Mouse (Mus musculus) stomach, postnatal 0 days (tissue): ENCODE measurements around the gene Smok3a. TPM values are rescaled to one million over a fixed set of nuclear protein-coding genes. Genes with fewer than 3 reads are reported as not detected.

Experiments
- ATAC-seq: fragments of 200-750 bp; cut with Nextera tagmentation; 2 replicates; pipeline ENCODE4 v1.8.0; 2017; ENCODE audit not compliant: low FRiP score, low TSS enrichment
- DNase-seq: peaks from one replicate; pipeline ENCODE4 v3.0.0-alpha.2; 2016; ENCODE audit warnings: low spot score
- H3K27ac ChIP-seq: fragments of 300-500 bp; sonication (generic); replicated peaks from 2 replicates; pipeline ENCODE4 v1.5.1; 2014; ENCODE audit warnings: mild to moderate bottlenecking, control low read depth
- H3K27me3 ChIP-seq: fragments of 300-500 bp; sonication (generic); 2 replicates; pipeline ENCODE4 v1.6.1; 2014; ENCODE audit warnings: low read length; ENCODE audit not compliant: control insufficient read depth, insufficient read depth
- H3K36me3 ChIP-seq: fragments of 300-500 bp; sonication (generic); 2 replicates; pipeline ENCODE4 v1.6.1; 2014; ENCODE audit warnings: low read length, mixed read lengths; ENCODE audit not compliant: control insufficient read depth, insufficient read depth
- H3K4me1 ChIP-seq: fragments of 300-500 bp; sonication (generic); replicated peaks from 2 replicates; pipeline ENCODE4 v1.6.1; 2014; ENCODE audit warnings: antibody characterized with exemption; ENCODE audit not compliant: control insufficient read depth, insufficient read depth
- H3K4me2 ChIP-seq: fragments of 300-500 bp; sonication (generic); replicated peaks from 2 replicates; pipeline ENCODE4 v1.6.1; 2014; ENCODE audit warnings: low read depth, mild to moderate bottlenecking, control low read depth, moderate library complexity
- H3K4me3 ChIP-seq: fragments of 300-500 bp; sonication (generic); 2 replicates; pipeline ENCODE4 v1.5.1; 2014; ENCODE audit warnings: low read depth, low read length, control low read depth
- H3K9ac ChIP-seq: fragments of 300-500 bp; sonication (generic); 2 replicates; pipeline ENCODE4 v1.6.1; 2014; ENCODE audit warnings: mild to moderate bottlenecking, low read length, control low read depth, mixed read lengths
- H3K9me3 ChIP-seq: fragments of 300-500 bp; sonication (generic); 2 replicates; pipeline ENCODE4 v1.6.1; 2016; ENCODE audit warnings: low read length; ENCODE audit not compliant: control insufficient read depth
- CTCF ChIP-seq: IDR thresholded peaks from 2 replicates; pipeline ENCODE4 v1.5.1; 2016; ENCODE audit warnings: antibody characterized with exemption, low read depth, mild to moderate bottlenecking, moderate library complexity
- EP300 ChIP-seq: optimal IDR thresholded peaks from 2 replicates; pipeline ENCODE3; 2016; ENCODE audit warnings: antibody characterized with exemption
- WGBS: fragments of 180-500 bp; shearing (Covaris S2); extraction: QIAGEN DNeasy Blood & Tissue Kit; methylation state at CpG from one replicate; pipeline ENCODE4 v1.1.7; 2014; 5-methylcytosine and 5-hydroxymethylcytosine counted together
- polyA plus RNA-seq: library from polyadenylated mRNA; unstranded; fragments of >200 nt; fragmentation: Nextera tagmentation; extraction: Ambion mirVana; gene quantifications from 2 replicates; pipeline ENCODE4 v1.2.1, GENCODE M21; 2015

Gene Smok3a
- polyA plus RNA-seq, 1 experiment from 2014 or later, result not detected

DNA sequence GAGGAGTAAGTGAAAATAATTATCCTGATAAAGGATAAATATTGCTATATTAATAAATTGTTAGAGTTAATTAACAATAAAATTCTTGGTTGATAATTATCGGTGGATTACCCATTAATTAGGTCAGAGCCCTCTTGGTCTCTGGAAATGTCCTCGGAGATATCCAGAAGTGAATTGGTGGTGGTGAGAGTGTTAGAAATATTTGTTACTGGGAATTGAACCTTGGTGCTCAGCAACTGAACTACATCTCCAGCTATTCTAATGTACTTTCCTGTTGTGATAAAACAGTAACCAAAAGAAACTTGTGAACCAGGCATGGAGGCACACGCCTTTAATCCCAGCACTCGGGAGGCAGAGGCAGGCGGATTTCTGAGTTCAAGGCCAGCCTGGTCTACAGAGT lies 59.4 kb downstream of the Smok3a start:
- H3K4me1 ChIP-seq, result no peaks in the 10 kb centered on the region
- no peak overlapping the region for H3K9ac ChIP-seq
- no peaks in the 10 kb centered on the region for H3K36me3 ChIP-seq
- no peaks in the 10 kb centered on the region for H3K9me3 ChIP-seq
- no peaks in the 10 kb centered on the region for H3K27me3 ChIP-seq
- ATAC-seq (no peak), DNase-seq (no peak)
- no peak overlapping the region for H3K27ac ChIP-seq
- no peak for TF ChIP-seq EP300
- no peak for TF ChIP-seq CTCF
- WGBS, result 89% methylated on average over 5 of the region's 5 CpGs
- H3K4me2 ChIP-seq, result no peak overlapping the region
- H3K4me3 ChIP-seq, result no peak overlapping the region

DNA sequence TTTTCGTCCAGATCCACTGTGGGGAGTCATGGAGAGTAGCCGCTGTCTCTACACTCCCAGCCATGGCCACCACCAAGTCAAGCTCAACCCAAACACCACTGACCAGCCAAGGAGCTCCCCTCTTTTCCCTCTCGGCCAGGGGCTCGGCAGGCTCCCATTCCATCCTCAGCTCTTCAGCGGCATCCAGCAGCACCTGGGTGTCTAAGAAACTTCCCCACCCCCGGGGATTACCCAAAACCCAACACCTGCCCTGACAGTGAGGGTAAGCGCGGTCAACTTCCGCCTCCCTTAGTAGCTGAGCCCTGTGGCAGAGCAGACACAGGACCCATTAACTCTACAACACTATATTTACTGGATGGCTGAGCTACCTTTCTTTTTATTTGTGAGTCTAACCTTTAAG lies 60.4 kb downstream of the Smok3a start:
- H3K4me1 ChIP-seq, result no peaks in the 10 kb centered on the region
- ATAC-seq, result no peak
- WGBS, result 79% methylated on average over 9 of the region's 9 CpGs
- H3K36me3 ChIP-seq, result no peaks in the 10 kb centered on the region
- DNase-seq, result no peak
- H3K27ac ChIP-seq, result no peak overlapping the region
- H3K27me3 ChIP-seq, result no peaks in the 10 kb centered on the region
- H3K9ac ChIP-seq, result no peak overlapping the region
- H3K4me2 ChIP-seq, result no peak overlapping the region
- H3K4me3 ChIP-seq, result no peak overlapping the region
- no peak for TF ChIP-seq EP300
- TF ChIP-seq CTCF, result no peak
- no peaks in the 10 kb centered on the region for H3K9me3 ChIP-seq

DNA sequence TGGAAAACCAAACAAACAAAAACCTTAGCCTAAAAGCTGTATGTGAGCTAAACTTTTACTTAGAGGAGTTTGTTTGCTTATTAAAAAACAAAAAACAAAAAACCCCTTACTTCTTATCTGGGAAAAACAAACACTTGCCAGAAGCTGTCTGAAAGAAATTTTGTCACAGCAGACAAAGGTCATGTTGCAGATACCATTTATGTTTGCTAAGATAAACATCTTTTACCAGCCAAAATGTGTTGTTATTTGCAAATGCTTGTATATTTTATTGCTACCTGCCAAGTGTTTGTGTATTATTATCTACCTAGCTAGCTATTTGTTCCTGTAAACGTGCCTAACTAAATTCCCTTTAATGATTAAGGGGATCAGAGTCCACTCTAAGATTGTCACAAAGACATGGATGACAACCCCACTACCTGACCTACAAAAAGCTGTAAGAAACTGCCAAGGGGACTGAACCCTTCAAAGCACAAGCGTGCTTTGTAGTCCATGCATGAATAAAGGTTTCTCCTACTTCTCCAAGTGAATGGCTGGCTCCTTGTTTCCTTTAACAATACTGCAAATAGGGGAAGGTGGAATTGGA lies 62.3 kb downstream of the Smok3a start:
- H3K4me2 ChIP-seq, result no peak overlapping the region
- H3K27ac ChIP-seq, result no peak overlapping the region
- H3K4me3 ChIP-seq, result no peak overlapping the region
- ATAC-seq, result no peak
- H3K27me3 ChIP-seq, result no peaks in the 10 kb centered on the region
- no peak overlapping the region for H3K9ac ChIP-seq
- 61% methylated on average over 2 of the region's 2 CpGs for WGBS
- H3K36me3 ChIP-seq, result no peaks in the 10 kb centered on the region
- no peaks in the 10 kb centered on the region for H3K9me3 ChIP-seq
- no peak for DNase-seq
- TF ChIP-seq CTCF (no peak), EP300 (no peak)
- no peaks in the 10 kb centered on the region for H3K4me1 ChIP-seq

DNA sequence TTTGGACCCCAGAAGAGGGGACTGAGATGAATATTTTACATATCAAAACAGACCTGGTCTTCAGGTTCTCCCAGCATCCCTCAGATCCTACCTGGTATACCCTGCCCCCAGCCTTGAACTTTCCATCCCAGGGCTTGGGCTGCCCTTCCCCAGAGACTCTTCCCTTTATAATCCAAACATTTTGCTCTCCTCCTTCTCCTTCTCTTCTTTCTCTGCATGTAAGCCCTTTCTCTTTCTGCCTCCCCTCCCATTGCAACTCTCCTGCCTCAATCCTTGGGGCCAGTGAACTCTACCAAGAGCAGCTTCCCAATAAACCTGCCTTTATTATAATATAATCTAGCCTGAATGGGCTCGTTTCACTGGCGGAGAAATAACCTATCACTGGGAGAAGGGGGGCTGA lies 62.9 kb downstream of the Smok3a start:
- H3K9ac ChIP-seq, result no peak overlapping the region
- TF ChIP-seq EP300, result no peak
- ATAC-seq (no peak), DNase-seq (no peak)
- no peak overlapping the region for H3K4me2 ChIP-seq
- no peaks in the 10 kb centered on the region for H3K9me3 ChIP-seq
- 96% methylated on average over 2 of the region's 2 CpGs for WGBS
- H3K4me3 ChIP-seq, result no peak overlapping the region
- H3K36me3 ChIP-seq, result no peaks in the 10 kb centered on the region
- H3K27me3 ChIP-seq, result no peaks in the 10 kb centered on the region
- H3K27ac ChIP-seq, result no peak overlapping the region
- H3K4me1 ChIP-seq, result no peaks in the 10 kb centered on the region

Other genes starting within 250 kb of the Smok3a start
- gene Ppp1r35, start 242.4 kb upstream of the Smok3a start, polyA plus RNA-seq, result 16.8 and 17.2 TPM in 2 replicates
- gene Mepce, start 233.6 kb upstream of the Smok3a start, polyA plus RNA-seq, result 5.8 and 6.8 TPM in 2 replicates
- 2.6 and 2.7 TPM in 2 replicates for gene Zcwpw1, start 233.5 kb upstream of the Smok3a start, polyA plus RNA-seq
- 0.64 and 1.4 TPM in 2 replicates for gene Pilra, start 185.0 kb upstream of the Smok3a start, polyA plus RNA-seq
- gene Pilrb1, start 163.2 kb upstream of the Smok3a start, polyA plus RNA-seq, result 0.33 and 0.40 TPM in 2 replicates
- gene Pilrb2, start 149.4 kb upstream of the Smok3a start, polyA plus RNA-seq, result 0.49 and 0.88 TPM in 2 replicates
- gene Cyp3a13, start 99.6 kb upstream of the Smok3a start, polyA plus RNA-seq, result 34.5 and 34.8 TPM in 2 replicates
- gene Gjc3, start 58.2 kb upstream of the Smok3a start, polyA plus RNA-seq, result 0.92 TPM in 2 replicates
- gene Azgp1, start 39.7 kb upstream of the Smok3a start, polyA plus RNA-seq, result 1.1 and 1.5 TPM in 2 replicates
- gene Smok3b, start 168 bp downstream of the Smok3a start, polyA plus RNA-seq, result not detected in 2 replicates
- not detected in 2 replicates for gene Smok3c, start 31.9 kb downstream of the Smok3a start, polyA plus RNA-seq
- 5.6 and 5.8 TPM in 2 replicates for gene Zkscan1, start 63.8 kb downstream of the Smok3a start, polyA plus RNA-seq
- 20.0 and 20.4 TPM in 2 replicates for gene Zscan21, start 95.6 kb downstream of the Smok3a start, polyA plus RNA-seq
- 6.1 and 8.0 TPM in 2 replicates for gene Zfp113, start 134.5 kb downstream of the Smok3a start, polyA plus RNA-seq
- gene Cops6, start 139.8 kb downstream of the Smok3a start, polyA plus RNA-seq, result 173 and 180 TPM in 2 replicates
- 9.3 and 9.9 TPM in 2 replicates for gene Ap4m1, start 150.7 kb downstream of the Smok3a start, polyA plus RNA-seq
- gene Mcm7, start 151.2 kb downstream of the Smok3a start, polyA plus RNA-seq, result 43.6 and 45.5 TPM in 2 replicates
- gene Taf6, start 166.2 kb downstream of the Smok3a start, polyA plus RNA-seq, result 27.1 and 27.7 TPM in 2 replicates
- gene Cnpy4, start 166.2 kb downstream of the Smok3a start, polyA plus RNA-seq, result 18.6 and 20.0 TPM in 2 replicates
- 6.7 and 7.0 TPM in 2 replicates for gene Mblac1, start 173.1 kb downstream of the Smok3a start, polyA plus RNA-seq
- 0.10 and 0.11 TPM in 2 replicates for gene Nxpe5, start 204.6 kb downstream of the Smok3a start, polyA plus RNA-seq
- 88.3 and 91.0 TPM in 2 replicates for gene Lamtor4, start 234.2 kb downstream of the Smok3a start, polyA plus RNA-seq
- gene BC037034, start 242.8 kb downstream of the Smok3a start, polyA plus RNA-seq, result 2.4 and 3.3 TPM in 2 replicates